Mouse (Mus musculus): ENCODE measurements around the gene Hipk1. TPM values are rescaled to one million over a fixed set of nuclear protein-coding genes. Genes with fewer than 3 reads are reported as not detected.

The Hipk1 gene
- polyA plus RNA-seq, 1 experiment from 2014 or later, result 80.5 TPM

DNA sequence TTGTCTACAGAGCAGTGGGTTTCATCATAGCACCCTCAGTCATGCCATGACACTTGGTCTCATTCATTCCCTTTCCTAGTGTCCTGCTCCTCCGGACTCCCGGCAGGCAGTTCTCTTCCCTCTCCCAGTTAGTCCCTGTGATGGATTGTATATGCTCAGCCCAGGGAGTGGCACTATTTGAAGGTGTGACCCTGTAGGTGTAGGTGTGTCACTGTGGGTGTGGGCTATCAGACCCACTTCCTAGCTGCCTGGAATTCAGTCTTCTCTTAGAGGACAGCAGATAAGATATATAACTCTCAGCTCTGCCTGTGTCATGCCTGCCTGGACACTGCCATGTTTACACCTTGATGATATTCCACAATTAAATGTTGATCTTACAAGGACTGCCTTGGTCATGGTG, 34.4 kb downstream of the Hipk1 start:
- no peaks in the 10 kb centered on the region for H3K27me3 ChIP-seq
- ATAC-seq (no peak), DNase-seq (ENCODE audit: low read depth, low spot score) (no peak)
- in situ Hi-C loops (cut with MboI; ENCODE audit: low pct_unique_long_range_greater_than_20kb), result no loop called here
- ChIA-PET CTCF (interaction anchor here (1.8 kb wide), 1 partner anchor 12 kb away, joined by 4 read pairs; no protein-coding TSS in a partner anchor), POLR2A (no interaction called here)
- no peak for TF ChIP-seq CTCF (IDR thresholded peaks at IDR 0.05)

DNA sequence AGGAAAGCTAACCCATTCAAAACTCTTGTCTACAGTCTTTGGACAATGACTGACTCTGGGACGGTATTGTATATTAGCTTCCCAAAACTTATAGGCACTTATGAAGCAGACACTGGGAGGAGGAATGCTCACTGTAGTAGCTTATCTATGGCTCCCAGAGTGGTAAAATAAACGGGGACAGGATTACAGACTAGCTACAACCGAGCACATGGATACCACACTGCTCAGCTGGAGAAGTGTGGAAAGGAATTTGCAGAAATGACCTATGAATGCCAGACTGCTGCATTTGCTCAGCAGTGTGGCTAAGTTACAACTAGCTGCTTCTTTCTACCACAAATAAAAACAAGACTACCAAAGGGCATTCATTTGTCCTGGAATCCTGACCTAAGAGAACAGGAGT, 36.0 kb downstream of the Hipk1 start:
- in situ Hi-C loops (cut with MboI; ENCODE audit: low pct_unique_long_range_greater_than_20kb), result no loop called here

GRCm38 (mm10) chr3:103751558-103751957, 39.8 kb downstream of the Hipk1 start:
- DNase-seq (ENCODE audit: low read depth, low spot score) (no peak), ATAC-seq (no peak)
- CTCF ChIA-PET, result interaction anchor here (1.1 kb wide), 1 partner anchor 12 kb away, joined by 3 read pairs; no protein-coding TSS in a partner anchor
- TF ChIP-seq CTCF (IDR thresholded peaks at IDR 0.05), result no peak
- in situ Hi-C loops (cut with MboI; ENCODE audit: low pct_unique_long_range_greater_than_20kb), result no loop called here
- no peaks in the 10 kb centered on the region for H3K27me3 ChIP-seq
- POLR2A ChIA-PET, result no interaction called here

More for the DNA sequence above, 36.0 kb downstream of the Hipk1 start:
- ATAC-seq, result no peak
- H3K27me3 ChIP-seq, result no peaks in the 10 kb centered on the region
- TF ChIP-seq CTCF (IDR thresholded peaks at IDR 0.05), result no peak
- ChIA-PET CTCF (interaction anchor here (1.0 to 1.8 kb wide), 4 partner anchors 11 to 361 kb away, joined by 3 to 4 read pairs (median 4); partner anchors contain the start of gene Olfml3), POLR2A (no interaction called here)
- DNase-seq (ENCODE audit: low read depth, low spot score), result no peak

GRCm38 (mm10) chr3:103746711-103747110, 44.7 kb downstream of the Hipk1 start:
- POLR2A ChIA-PET, result interaction anchor here (0.5 kb wide), 1 partner anchor 514 kb away, joined by 3 read pairs; no protein-coding TSS in a partner anchor
- CTCF ChIA-PET, result interaction anchor here (1.1 to 1.3 kb wide), 3 partner anchors 8 to 15 kb away, joined by 3 to 4 read pairs (median 3); no protein-coding TSS in a partner anchor
- ATAC-seq (no peak), DNase-seq (ENCODE audit: low read depth, low spot score) (no peak)
- H3K27me3 ChIP-seq, result no peaks in the 10 kb centered on the region
- in situ Hi-C loops (cut with MboI; ENCODE audit: low pct_unique_long_range_greater_than_20kb), result no loop called here
- no peak for TF ChIP-seq CTCF (IDR thresholded peaks at IDR 0.05)

DNA sequence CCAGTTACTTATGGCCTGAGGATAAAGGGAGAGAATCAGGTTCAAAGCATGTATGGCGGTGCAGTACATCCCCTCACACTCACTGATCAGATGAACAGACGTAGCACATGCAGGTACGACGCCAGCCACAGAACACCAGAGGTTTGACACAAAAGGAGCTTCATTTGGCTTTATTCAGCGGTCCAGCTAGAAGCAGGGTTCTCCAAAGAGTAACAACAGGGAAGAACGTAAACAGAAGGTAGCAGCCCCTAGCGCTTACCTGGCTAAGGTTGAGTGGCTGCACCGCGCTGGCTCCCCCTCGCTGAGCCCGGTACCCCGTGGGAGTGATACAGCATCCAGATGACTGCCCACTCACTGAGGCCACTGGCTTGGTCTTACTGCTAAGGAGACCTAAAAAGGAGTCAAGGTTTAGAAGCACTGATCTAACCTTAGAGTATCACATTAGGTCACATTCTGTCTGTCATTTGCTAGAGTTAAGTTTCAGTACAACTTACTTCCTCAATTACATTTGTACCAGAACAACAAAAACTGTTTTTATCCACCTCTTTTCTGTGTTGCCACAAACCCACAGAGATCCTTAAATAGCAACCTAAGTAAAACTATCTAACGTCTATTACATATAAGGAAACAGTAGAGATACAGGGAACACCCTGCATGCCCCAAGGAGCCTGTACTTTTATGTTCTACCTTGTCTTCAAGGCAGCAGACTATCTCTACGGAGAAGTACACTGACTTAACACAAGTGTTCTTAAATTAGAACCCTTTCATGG, 46.2 kb downstream of the Hipk1 start:
- in situ Hi-C loops (cut with MboI; ENCODE audit: low pct_unique_long_range_greater_than_20kb), result no loop called here
- CTCF ChIA-PET, result interaction anchor here (0.9 to 2.7 kb wide), 5 partner anchors 8 to 22 kb away, joined by 3 to 12 read pairs (median 4); no protein-coding TSS in a partner anchor
- TF ChIP-seq CTCF (IDR thresholded peaks at IDR 0.05), result no peak
- H3K27me3 ChIP-seq, result no peaks in the 10 kb centered on the region
- DNase-seq (ENCODE audit: low read depth, low spot score), result no peak
- POLR2A ChIA-PET, result no interaction called here
- no peak for ATAC-seq

DNA sequence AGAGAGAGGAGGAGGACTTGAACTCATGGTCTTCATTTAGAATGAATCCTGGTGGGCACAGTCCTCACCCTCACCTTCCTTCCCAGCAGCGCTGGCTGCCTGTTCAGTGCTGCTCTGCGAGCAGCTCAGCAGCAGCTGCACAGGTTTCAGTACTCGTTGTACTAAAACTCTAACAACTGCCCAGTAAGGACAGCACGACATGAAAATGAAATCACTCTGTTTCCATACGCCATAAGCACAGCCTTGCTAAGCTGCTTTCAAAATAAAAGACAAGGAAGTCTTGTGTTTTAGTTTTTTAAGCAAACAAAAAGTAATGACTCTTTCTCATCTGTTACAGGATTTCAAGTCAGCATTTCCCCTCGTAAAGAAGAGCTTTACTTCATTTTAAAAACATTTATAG, 48.2 kb downstream of the Hipk1 start:
- DNase-seq (ENCODE audit: low read depth, low spot score) (no peak), ATAC-seq (no peak)
- H3K27me3 ChIP-seq, result no peaks in the 10 kb centered on the region
- CTCF ChIA-PET, result interaction anchor here (1.9 to 2.7 kb wide), 3 partner anchors 10 to 352 kb away, joined by 4 to 12 read pairs (median 5); no protein-coding TSS in a partner anchor
- in situ Hi-C loops (cut with MboI; ENCODE audit: low pct_unique_long_range_greater_than_20kb), result no loop called here
- POLR2A ChIA-PET, result no interaction called here
- TF ChIP-seq CTCF (IDR thresholded peaks at IDR 0.05), result no peak

DNA sequence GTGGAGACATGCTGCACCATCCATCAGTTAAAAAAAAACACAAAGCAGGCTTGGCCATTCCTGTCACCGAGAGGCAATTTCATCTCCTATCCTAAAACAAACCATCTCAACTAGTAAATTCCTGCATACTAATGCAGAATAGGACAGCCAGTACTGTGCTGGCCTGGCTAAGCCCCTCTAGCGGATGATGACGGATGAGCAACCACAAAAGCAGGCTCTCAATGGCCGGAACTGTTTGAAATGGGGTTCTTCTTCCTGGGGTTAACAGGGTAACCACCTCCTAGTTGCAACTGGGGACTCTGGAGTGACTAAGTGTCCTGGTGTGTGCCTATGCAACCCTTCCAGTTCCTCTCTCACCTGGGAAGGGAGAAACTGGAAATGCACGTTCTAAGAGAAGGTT, 51.0 kb downstream of the Hipk1 start:
- no peaks in the 10 kb centered on the region for H3K27me3 ChIP-seq

DNA sequence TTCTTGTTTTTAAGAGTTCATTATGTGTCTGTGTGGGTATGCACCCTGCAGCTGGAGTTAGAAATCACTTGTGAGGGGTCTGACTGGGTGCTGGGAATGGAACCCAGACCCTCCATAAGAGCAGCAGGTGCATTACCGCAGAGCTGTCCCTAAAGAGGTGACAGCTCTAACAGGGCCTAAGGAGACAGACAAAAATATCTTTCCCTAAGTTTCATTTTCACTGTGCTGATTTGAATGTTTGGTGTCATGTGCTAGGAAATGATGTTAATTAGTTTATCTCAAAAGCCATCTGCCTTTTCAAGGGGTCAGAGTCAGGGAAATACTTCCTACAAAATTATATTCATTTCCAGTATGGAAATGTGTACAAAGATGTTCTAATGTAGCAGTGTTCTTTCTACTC, 52.0 kb downstream of the Hipk1 start, which contains the start of gene Gm10964:
Gm10964 (plus strand) TSS at position 38 of the 400 bp plus-strand sequence.
- CTCF ChIA-PET, result interaction anchor here (0.8 to 5.7 kb wide), 14 partner anchors 10 to 345 kb away, joined by 3 to 48 read pairs (median 4); no protein-coding TSS in a partner anchor

More for the DNA sequence above, 51.0 kb downstream of the Hipk1 start:
- in situ Hi-C loops (cut with MboI; ENCODE audit: low pct_unique_long_range_greater_than_20kb), result no loop called here
- ChIA-PET CTCF (interaction anchor here (1.0 to 5.7 kb wide), 7 partner anchors 11 to 344 kb away, joined by 3 to 48 read pairs (median 4); no protein-coding TSS in a partner anchor), POLR2A (interaction anchor here (0.7 kb wide), 1 partner anchor 282 kb away, joined by 3 read pairs; no protein-coding TSS in a partner anchor)
- ATAC-seq, result no peak
- no peak for TF ChIP-seq CTCF (IDR thresholded peaks at IDR 0.05)
- no peak for DNase-seq (ENCODE audit: low read depth, low spot score)

GRCm38 (mm10) chr3:103737778-103738571, 53.4 kb downstream of the Hipk1 start, which contains the start of gene Olfml3:
Olfml3 (minus strand) TSS chr3:103738001.
- CTCF ChIA-PET, result interaction anchor here (0.6 to 5.7 kb wide), 36 partner anchors 9 to 765 kb away, joined by 3 to 48 read pairs (median 4); no protein-coding TSS in a partner anchor
- no peaks in the 10 kb centered on the region for H3K27me3 ChIP-seq
- TF ChIP-seq CTCF (IDR thresholded peaks at IDR 0.05), result no peak
- ATAC-seq (peak; percentile 63), DNase-seq (ENCODE audit: low read depth, low spot score) (peak; percentile 61)
- in situ Hi-C loops (cut with MboI; ENCODE audit: low pct_unique_long_range_greater_than_20kb), result loop anchor here (5.0 kb wide), 4 partner anchors 56 to 346 kb away; no protein-coding TSS in a partner anchor
- POLR2A ChIA-PET, result interaction anchor here (0.6 to 1.1 kb wide), 4 partner anchors 17 to 576 kb away, joined by 3 to 8 read pairs (median 3); no protein-coding TSS in a partner anchor

More for the DNA sequence above, 52.0 kb downstream of the Hipk1 start, which contains the start of gene Gm10964:
- H3K27me3 ChIP-seq, result no peaks in the 10 kb centered on the region
- no peak for TF ChIP-seq CTCF (IDR thresholded peaks at IDR 0.05)
- in situ Hi-C loops (cut with MboI; ENCODE audit: low pct_unique_long_range_greater_than_20kb), result loop anchor here (5.0 kb wide), 4 partner anchors 57 to 347 kb away; no protein-coding TSS in a partner anchor
- ATAC-seq (no peak), DNase-seq (ENCODE audit: low read depth, low spot score) (no peak)
- POLR2A ChIA-PET, result interaction anchor here (0.7 kb wide), 1 partner anchor 281 kb away, joined by 3 read pairs; no protein-coding TSS in a partner anchor

All from Patski (cell line).